Mouse (Mus musculus): ENCODE measurements around the gene Fbxo47. TPM values are rescaled to one million over a fixed set of nuclear protein-coding genes. Genes with fewer than 3 reads are reported as not detected.
A peak's percentile ranks its signal among the peaks of the same experiment; 100 is the strongest.

Gene Fbxo47
- polyA plus RNA-seq, 1 experiment from 2014 or later: 0.91 TPM

DNA sequence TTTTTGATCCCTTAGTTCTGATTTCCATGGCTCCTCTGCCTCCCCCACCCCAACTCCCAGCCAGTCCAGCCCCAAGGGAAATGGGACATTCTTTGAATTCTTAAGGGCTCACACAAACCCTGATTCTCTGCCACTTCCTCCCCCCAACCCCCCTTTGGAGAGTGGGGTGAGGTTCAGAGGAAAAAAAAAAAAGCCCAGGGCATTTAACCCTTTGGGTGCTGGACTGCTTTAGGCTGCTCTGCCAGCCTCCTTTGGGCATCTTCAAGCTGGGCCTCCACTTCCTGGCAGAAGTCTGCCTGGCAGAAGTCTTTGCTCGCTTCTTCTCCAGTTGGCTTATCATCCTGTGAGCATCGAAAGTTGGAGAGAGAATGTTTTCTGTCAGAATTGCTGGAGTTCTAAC lies 75.9 kb downstream of the Fbxo47 start:
- H3K4me3 ChIP-seq (replicated peaks): no peak overlapping the region
- peaks cover 92% of the 10 kb centered on the region for H3K4me1 ChIP-seq
- H3K36me3 ChIP-seq (replicated peaks): peaks cover 30% of the 10 kb centered on the region
- H3K9me3 ChIP-seq: no peaks in the 10 kb centered on the region
- H3K27me3 ChIP-seq: no peaks in the 10 kb centered on the region
- no peak overlapping the region for H3K4me2 ChIP-seq
- no peak for ATAC-seq (ENCODE audit: low FRiP score)
- H3K27ac ChIP-seq: peak overlapping the region; percentile 51
- WGBS: 62% methylated on average over 2 of the region's 2 CpGs
- no peak overlapping the region for H3K9ac ChIP-seq

- H3K4me2 ChIP-seq: no peak overlapping the region
- H3K27ac ChIP-seq: peak overlapping the region; percentile 51
- H3K9me3 ChIP-seq: no peaks in the 10 kb centered on the region
- H3K4me1 ChIP-seq: peaks cover 89% of the 10 kb centered on the region
- no peak overlapping the region for H3K9ac ChIP-seq
- 50% methylated on average over 6 of the region's 6 CpGs for WGBS
- H3K36me3 ChIP-seq (replicated peaks): peaks cover 30% of the 10 kb centered on the region
- H3K27me3 ChIP-seq: no peaks in the 10 kb centered on the region
- no peak for ATAC-seq (ENCODE audit: low FRiP score)
- H3K4me3 ChIP-seq (replicated peaks): no peak overlapping the region
Measured at GRCm38 (mm10) chr11:97807626-97808025, 76.3 kb downstream of the Fbxo47 start.

GRCm38 (mm10) chr11:97806613-97806964 lies 77.4 kb downstream of the Fbxo47 start:
- H3K4me3 ChIP-seq (replicated peaks): 0 out of 2 replicates have a peak overlapping the region, but pooled peaks have one; percentile 6
- H3K27me3 ChIP-seq: no peaks in the 10 kb centered on the region
- WGBS: 78% methylated on average over 7 of the region's 7 CpGs
- no peak for ATAC-seq (ENCODE audit: low FRiP score)
- peaks cover 30% of the 10 kb centered on the region for H3K36me3 ChIP-seq (replicated peaks)
- H3K4me2 ChIP-seq: peak overlapping the region; percentile 43; the same call in 1 of the 2 replicates
- peak overlapping the region; percentile 74; the same call in 1 of the 2 replicates for H3K27ac ChIP-seq
- no peaks in the 10 kb centered on the region for H3K9me3 ChIP-seq
- H3K9ac ChIP-seq: peak overlapping the region; percentile 7; the same call in 1 of the 2 replicates
- H3K4me1 ChIP-seq: peaks cover 89% of the 10 kb centered on the region

- 53% methylated on average over 15 of the region's 15 CpGs for WGBS
- Histone ChIP-seq H3K9me3 (no peaks in the 10 kb centered on the region), H3K27me3 (no peaks in the 10 kb centered on the region), H3K9ac (peak overlapping the region; percentile 7; the same call in 1 of the 2 replicates), H3K4me3 (replicated peaks) (peak overlapping the region; percentile 6; the same call in 1 of the 2 replicates), H3K4me1 (peaks cover 89% of the 10 kb centered on the region), H3K4me2 (peak overlapping the region; percentile 43), H3K27ac (peak overlapping the region; percentile 74), H3K36me3 (replicated peaks) (peaks cover 30% of the 10 kb centered on the region)
- ATAC-seq (ENCODE audit: low FRiP score): peak; percentile 64
Measured at GRCm38 (mm10) chr11:97805662-97806612, 78.0 kb downstream of the Fbxo47 start.

DNA sequence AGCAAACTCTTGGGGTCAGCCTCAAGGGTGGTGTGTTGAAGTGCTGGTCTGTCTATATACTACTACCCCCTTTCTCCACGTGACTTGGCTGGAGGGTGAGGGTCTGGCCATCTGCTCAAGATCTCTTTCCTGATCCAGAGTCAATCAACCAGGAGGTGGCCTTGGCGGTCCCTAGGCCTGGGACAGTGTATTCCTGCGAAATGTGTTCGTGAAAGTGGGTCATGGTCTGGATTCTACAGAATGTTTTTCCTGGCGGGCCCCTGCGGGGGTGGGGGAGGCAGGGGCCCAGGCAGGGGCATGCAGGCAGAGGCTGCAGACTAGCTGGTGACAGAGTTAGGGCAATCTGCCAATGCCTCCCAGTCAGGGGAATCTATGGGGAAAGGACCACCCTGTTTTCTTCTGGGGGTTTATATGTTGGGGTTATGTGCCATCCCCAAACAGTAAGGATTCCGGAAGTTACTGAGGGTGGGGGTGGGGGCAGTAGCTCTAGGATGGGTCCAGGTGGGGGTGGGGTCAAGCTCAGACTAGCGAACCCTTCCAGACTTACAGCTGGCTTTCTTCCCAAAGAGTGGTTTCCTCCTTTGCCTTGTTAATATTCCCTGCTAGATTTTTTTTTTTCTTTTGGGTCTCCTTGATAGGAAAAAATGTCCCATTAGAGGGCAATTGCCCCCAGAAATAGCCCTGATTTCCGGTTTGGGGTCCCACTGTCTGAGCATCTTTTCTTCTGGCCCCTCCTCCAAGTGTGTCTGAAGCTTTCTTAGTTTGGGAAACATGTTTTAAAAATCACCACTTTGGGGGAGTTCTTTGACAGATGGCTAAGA lies 78.9 kb downstream of the Fbxo47 start:
- Histone ChIP-seq H3K4me1 (peaks cover 83% of the 10 kb centered on the region), H3K36me3 (replicated peaks) (peaks cover 30% of the 10 kb centered on the region), H3K27ac (peak overlapping the region; percentile 74), H3K27me3 (no peaks in the 10 kb centered on the region), H3K9ac (0 out of 2 replicates have a peak overlapping the region, but pooled peaks have one; percentile 17), H3K9me3 (no peaks in the 10 kb centered on the region), H3K4me3 (replicated peaks) (no peak overlapping the region), H3K4me2 (peak overlapping the region; percentile 43)
- WGBS: 35% methylated on average over 9 of the region's 9 CpGs
- ATAC-seq (ENCODE audit: low FRiP score): no peak

GRCm38 (mm10) chr11:97803847-97804246 lies 80.1 kb downstream of the Fbxo47 start:
- no peak overlapping the region for H3K4me2 ChIP-seq
- H3K4me3 ChIP-seq (replicated peaks): no peak overlapping the region
- peaks cover 72% of the 10 kb centered on the region for H3K4me1 ChIP-seq
- H3K27me3 ChIP-seq: no peaks in the 10 kb centered on the region
- no peak overlapping the region for H3K27ac ChIP-seq
- WGBS: 91% methylated on average over 5 of the region's 5 CpGs
- no peaks in the 10 kb centered on the region for H3K9me3 ChIP-seq
- H3K36me3 ChIP-seq (replicated peaks): peaks cover 20% of the 10 kb centered on the region
- no peak overlapping the region for H3K9ac ChIP-seq
- no peak for ATAC-seq (ENCODE audit: low FRiP score)

Other genes starting within 250 kb of the Fbxo47 start
- gene Mllt6, start 220.7 kb downstream of the Fbxo47 start, polyA plus RNA-seq (2016; fragmentation: Nextera tagmentation; extraction: Ambion mirVana): 3.3 and 3.7 TPM in 2 replicates
- 13.2 and 14.9 TPM in 2 replicates for gene Cisd3, start 198.3 kb downstream of the Fbxo47 start, polyA plus RNA-seq (2016; fragmentation: Nextera tagmentation; extraction: Ambion mirVana)
- 24.2 TPM in 2 replicates for gene Pcgf2, start 183.7 kb downstream of the Fbxo47 start, polyA plus RNA-seq (2016; fragmentation: Nextera tagmentation; extraction: Ambion mirVana)
- 457 TPM in 2 replicates for gene Psmb3, start 180.8 kb downstream of the Fbxo47 start, polyA plus RNA-seq (2016; fragmentation: Nextera tagmentation; extraction: Ambion mirVana)
- 2.7 and 2.8 TPM in 2 replicates for gene Pip4k2b, start 139.4 kb downstream of the Fbxo47 start, polyA plus RNA-seq (2016; fragmentation: Nextera tagmentation; extraction: Ambion mirVana)
- gene Cwc25, start 117.6 kb downstream of the Fbxo47 start, polyA plus RNA-seq (2016; fragmentation: Nextera tagmentation; extraction: Ambion mirVana): 21.5 and 22.4 TPM in 2 replicates
- 0.55 and 1.0 TPM in 2 replicates for gene 1700001P01Rik, start 108.2 kb downstream of the Fbxo47 start, polyA plus RNA-seq (2016; fragmentation: Nextera tagmentation; extraction: Ambion mirVana)
- gene Rpl23, start 101.7 kb downstream of the Fbxo47 start, polyA plus RNA-seq (2016; fragmentation: Nextera tagmentation; extraction: Ambion mirVana): 392 and 426 TPM in 2 replicates
- gene Lasp1, start 85.2 kb downstream of the Fbxo47 start, polyA plus RNA-seq (2016; fragmentation: Nextera tagmentation; extraction: Ambion mirVana): 103 and 109 TPM in 2 replicates
- 15.1 and 17.0 TPM in 2 replicates for gene B230217C12Rik, start 43.4 kb downstream of the Fbxo47 start, polyA plus RNA-seq (2016; fragmentation: Nextera tagmentation; extraction: Ambion mirVana)
- gene Plxdc1, start 102.3 kb upstream of the Fbxo47 start, polyA plus RNA-seq (2016; fragmentation: Nextera tagmentation; extraction: Ambion mirVana): 0.22 and 0.33 TPM in 2 replicates
- 7.0 and 7.8 TPM in 2 replicates for gene Arl5c, start 112.0 kb upstream of the Fbxo47 start, polyA plus RNA-seq (2016; fragmentation: Nextera tagmentation; extraction: Ambion mirVana)
- 22.5 and 29.3 TPM in 2 replicates for gene Cacnb1, start 138.9 kb upstream of the Fbxo47 start, polyA plus RNA-seq (2016; fragmentation: Nextera tagmentation; extraction: Ambion mirVana)
- gene Rpl19, start 142.6 kb upstream of the Fbxo47 start, polyA plus RNA-seq (2016; fragmentation: Nextera tagmentation; extraction: Ambion mirVana): 737 and 747 TPM in 2 replicates
- gene Stac2, start 169.3 kb upstream of the Fbxo47 start, polyA plus RNA-seq (2016; fragmentation: Nextera tagmentation; extraction: Ambion mirVana): 1.6 TPM in 2 replicates